Comparison of ENCODE assay signal across 8 mouse cellular contexts in the genomic region with DNA sequence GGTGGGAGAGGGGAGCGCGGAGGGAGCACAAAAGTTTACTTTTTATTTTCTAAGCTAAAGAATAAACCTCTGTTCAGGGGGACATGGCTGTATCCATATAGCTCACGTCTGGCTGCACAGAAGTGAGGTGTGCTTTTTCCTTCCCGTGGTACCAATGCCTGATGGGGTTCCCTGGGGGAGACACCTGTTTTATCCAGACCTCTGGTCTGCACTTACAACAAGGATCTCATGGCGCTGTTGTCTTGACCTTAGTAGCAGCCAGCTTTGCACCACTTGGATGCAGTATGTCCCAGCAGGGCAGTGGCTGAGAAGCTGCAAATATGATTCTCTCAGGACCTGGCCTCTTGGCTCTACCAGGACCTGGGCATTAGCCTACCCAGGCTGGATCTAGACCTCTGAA.
A peak's percentile ranks its signal among the peaks of the same experiment; 100 is the strongest.
DNase-seq lines count a peak whose midpoint lies in the region; ATAC-seq and TF ChIP-seq lines count a peak whose summit lies in the region.

No protein-coding gene starts in this region.

- H3K4me3 ChIP-seq in ES-Bruce4 (ENCODE audit: low read depth, low read length): peak overlapping the region; percentile 29
- H3K4me3 ChIP-seq in heart, embryonic 11.5 days (ENCODE audit: low read depth, low read length): peak overlapping the region; percentile 42
- peak overlapping the region; percentile 33 for H3K4me3 ChIP-seq in limb, embryonic 12.5 days (replicated peaks)
- H3K4me3 ChIP-seq in small intestine, adult 2 months (ENCODE audit: low read depth, low read length): 0 out of 2 replicates have a peak overlapping the region, but pooled peaks have one; percentile 3

- ATAC-seq in heart, embryonic 11.5 days (replicated peaks; ENCODE audit: insufficient number of reproducible peaks, low FRiP score, low TSS enrichment): peak; percentile 41; the same call in 1 of the 2 replicates
- peak; percentile 34; the same call in 1 of the 2 replicates for ATAC-seq in limb, embryonic 12.5 days (ENCODE audit: insufficient number of reproducible peaks, insufficient read depth, low FRiP score, low TSS enrichment, low read depth)

- no peak overlapping the region for H3K9ac ChIP-seq in ES-Bruce4 (ENCODE audit: low read depth, poor library complexity, severe bottlenecking)
- peak overlapping the region; percentile 54; the same call in 1 of the 2 replicates for H3K9ac ChIP-seq in heart, embryonic 11.5 days (ENCODE audit: low read depth, low read length)
- no peak overlapping the region for H3K9ac ChIP-seq in limb, embryonic 12.5 days (replicated peaks)

- no peaks in the 10 kb centered on the region for H3K9me3 ChIP-seq in ES-Bruce4 (replicated peaks; ENCODE audit: control insufficient read depth, insufficient read depth, low read length, poor library complexity, severe bottlenecking)
- H3K9me3 ChIP-seq in heart, embryonic 11.5 days (replicated peaks; ENCODE audit: control insufficient read depth, low read length): no peaks in the 10 kb centered on the region
- H3K9me3 ChIP-seq in limb, embryonic 12.5 days: no peaks in the 10 kb centered on the region

- intact Hi-C loops in gastrocnemius, postnatal 36 days (cut with DNase I): loop anchor here (5.0 to 10.0 kb wide), 3 partner anchors 292 to 820 kb away; a partner anchor contains a TSS

- no peaks in the 10 kb centered on the region for H3K4me1 ChIP-seq in ES-Bruce4 (ENCODE audit: control insufficient read depth, insufficient read depth, low read length)
- H3K4me1 ChIP-seq in heart, embryonic 11.5 days (ENCODE audit: control insufficient read depth, insufficient read depth, low read length): peaks cover 10% of the 10 kb centered on the region; the same call in 1 of the 2 replicates
- peaks cover 23% of the 10 kb centered on the region for H3K4me1 ChIP-seq in limb, embryonic 12.5 days (replicated peaks)
- no peaks in the 10 kb centered on the region for H3K4me1 ChIP-seq in small intestine, adult 2 months (ENCODE audit: control insufficient read depth, insufficient read depth, insufficient read length, low read length)

- TF ChIP-seq EP300 in ES-Bruce4 (IDR thresholded peaks at IDR 0.05; ENCODE audit: insufficient read depth, low read depth, low read length): no peak

- H3K36me3 ChIP-seq in ES-Bruce4 (ENCODE audit: control insufficient read depth, insufficient read depth, low read length, poor library complexity, severe bottlenecking): no peaks in the 10 kb centered on the region
- no peaks in the 10 kb centered on the region for H3K36me3 ChIP-seq in heart, embryonic 11.5 days (ENCODE audit: control insufficient read depth, insufficient read depth, low read length)
- no peaks in the 10 kb centered on the region for H3K36me3 ChIP-seq in limb, embryonic 12.5 days
- H3K36me3 ChIP-seq in small intestine, adult 2 months (ENCODE audit: control insufficient read depth, insufficient read depth, low read length): no peaks in the 10 kb centered on the region

- H3K4me2 ChIP-seq in heart, embryonic 11.5 days: peak overlapping the region; percentile 74
- H3K4me2 ChIP-seq in limb, embryonic 12.5 days: peak overlapping the region; percentile 57

- 1% methylated on average over 5 of the region's 5 CpGs for WGBS in heart, embryonic 11.5 days (ENCODE audit: insufficient replicate concordance)
- under 1% methylated on average over 5 of the region's 5 CpGs for WGBS in limb, embryonic 12.5 days
- 24% methylated on average over 5 of the region's 5 CpGs for WGBS in small intestine, adult 2 months

- H3K27me3 ChIP-seq in ES-Bruce4 (ENCODE audit: control insufficient read depth, insufficient read depth, low read length, poor library complexity, severe bottlenecking): no peaks in the 10 kb centered on the region
- no peaks in the 10 kb centered on the region for H3K27me3 ChIP-seq in heart, embryonic 11.5 days (ENCODE audit: control insufficient read depth, insufficient read depth, low read length)
- H3K27me3 ChIP-seq in limb, embryonic 12.5 days: peaks cover 7% of the 10 kb centered on the region; the same call in 1 of the 2 replicates
- no peaks in the 10 kb centered on the region for H3K27me3 ChIP-seq in small intestine, adult 2 months (ENCODE audit: control insufficient read depth, insufficient read depth, low read length)

- TF ChIP-seq CTCF in ES-Bruce4 (IDR thresholded peaks at IDR 0.05; ENCODE audit: low read depth, low read length): no peak
- no peak for TF ChIP-seq CTCF in small intestine, adult 2 months (IDR thresholded peaks at IDR 0.05; ENCODE audit: extremely low read depth, insufficient read length, insufficient replicate concordance, low read depth, low read length)

- no peak overlapping the region for H3K27ac ChIP-seq in ES-Bruce4 (ENCODE audit: insufficient read depth, low read length)
- H3K27ac ChIP-seq in heart, embryonic 11.5 days (ENCODE audit: low read depth, low read length): no peak overlapping the region
- peak overlapping the region; percentile 2; the same call in 1 of the 2 replicates for H3K27ac ChIP-seq in limb, embryonic 12.5 days
- H3K27ac ChIP-seq in small intestine, adult 2 months (ENCODE audit: insufficient read depth, low read depth, low read length): no peak overlapping the region

- no peak for TF ChIP-seq POLR2A in ES-Bruce4 (IDR thresholded peaks at IDR 0.05; ENCODE audit: insufficient read depth, low read length)
- TF ChIP-seq POLR2A in small intestine, adult 2 months (IDR thresholded peaks at IDR 0.05; ENCODE audit: low read depth, low read length): no peak

- peak; percentile 28 for DNase-seq in gastrocnemius, adult 18-20 months (ENCODE audit: low spot score)
- DNase-seq in gastrocnemius, postnatal 36 days: no peak
- no peak for DNase-seq in ovary, postnatal 10 days (ENCODE audit: low spot score)
- no peak for DNase-seq in right cerebral cortex, postnatal 25 days
